Mouse (Mus musculus) hindbrain, embryonic 11.5 days (tissue): ENCODE data around the gene Hist1h4n. TPM values are rescaled to one million over a fixed set of nuclear protein-coding genes. Genes with fewer than 3 reads are reported as not detected.

ENCODE experiments used
- polyA plus RNA-seq: library from polyadenylated mRNA; unstranded; fragments of >200 nt; fragmentation: Nextera tagmentation; extraction: Ambion mirVana; gene quantifications from 2 replicates; pipeline ENCODE4 v1.2.1, GENCODE M21; 2014

Gene Hist1h4n
- polyA plus RNA-seq, 1 experiment from 2014 or later, result 13.4 TPM

Other genes starting within 250 kb of the Hist1h4n start
- not detected in 2 replicates for gene Olfr1362, start 218.2 kb downstream of the Hist1h4n start, polyA plus RNA-seq
- gene Olfr11, start 189.7 kb downstream of the Hist1h4n start, polyA plus RNA-seq, result not detected in 2 replicates
- gene Olfr1361, start 168.8 kb downstream of the Hist1h4n start, polyA plus RNA-seq, result not detected in 2 replicates
- not detected in 2 replicates for gene Olfr1360, start 154.8 kb downstream of the Hist1h4n start, polyA plus RNA-seq
- gene Olfr1359, start 134.1 kb downstream of the Hist1h4n start, polyA plus RNA-seq, result not detected in 2 replicates
- gene Hist1h2bl, start 116.1 kb downstream of the Hist1h4n start, polyA plus RNA-seq, result 2.1 and 3.0 TPM in 2 replicates
- gene Hist1h2ai, start 115.8 kb downstream of the Hist1h4n start, polyA plus RNA-seq, result 17.3 and 25.6 TPM in 2 replicates
- 12.7 and 20.0 TPM in 2 replicates for gene Hist1h3h, start 114.5 kb downstream of the Hist1h4n start, polyA plus RNA-seq
- gene Hist1h2bm, start 110.2 kb downstream of the Hist1h4n start, polyA plus RNA-seq, result 4.2 and 4.3 TPM in 2 replicates
- gene Hist1h4j, start 97.1 kb downstream of the Hist1h4n start, polyA plus RNA-seq, result 0.94 and 1.4 TPM in 2 replicates
- gene Hist1h4k, start 81.7 kb downstream of the Hist1h4n start, polyA plus RNA-seq, result 2.4 and 8.0 TPM in 2 replicates
- gene Hist1h2ak, start 78.4 kb downstream of the Hist1h4n start, polyA plus RNA-seq, result 4.9 and 6.5 TPM in 2 replicates
- gene Hist1h2bn, start 78.1 kb downstream of the Hist1h4n start, polyA plus RNA-seq, result 0.67 and 2.2 TPM in 2 replicates
- gene Hist1h1b, start 51.6 kb downstream of the Hist1h4n start, polyA plus RNA-seq, result 19.1 TPM in 2 replicates
- gene Hist1h3i, start 48.8 kb downstream of the Hist1h4n start, polyA plus RNA-seq, result 232 and 252 TPM in 2 replicates
- gene Hist1h2an, start 45.0 kb downstream of the Hist1h4n start, polyA plus RNA-seq, result 1.4 and 8.5 TPM in 2 replicates
- gene Hist1h2bp, start 44.7 kb downstream of the Hist1h4n start, polyA plus RNA-seq, result 2.2 and 2.9 TPM in 2 replicates
- gene Hist1h2bq, start 22.0 kb downstream of the Hist1h4n start, polyA plus RNA-seq, result 17.8 and 18.7 TPM in 2 replicates
- gene Hist1h2ao, start 21.7 kb downstream of the Hist1h4n start, polyA plus RNA-seq, result 2.1 TPM in 1 of 2 replicates, not detected in the other
- not detected in 2 replicates for gene Hist1h4m, start 20.4 kb downstream of the Hist1h4n start, polyA plus RNA-seq
- 4,676 and 4,856 TPM in 2 replicates for gene Hist1h2ap, start 1.3 kb upstream of the Hist1h4n start, polyA plus RNA-seq
- 18.1 and 18.6 TPM in 2 replicates for gene Hist1h2br, start 1.5 kb upstream of the Hist1h4n start, polyA plus RNA-seq
- 25.7 and 27.8 TPM in 2 replicates for gene Zfp184, start 112.9 kb upstream of the Hist1h4n start, polyA plus RNA-seq
- gene Pom121l2, start 149.0 kb upstream of the Hist1h4n start, polyA plus RNA-seq, result 0.11 TPM in 2 replicates
- gene Prss16, start 177.5 kb upstream of the Hist1h4n start, polyA plus RNA-seq, result 0.51 TPM in 1 of 2 replicates, not detected in the other
- gene Hist1h2ah, start 203.4 kb upstream of the Hist1h4n start, polyA plus RNA-seq, result 8.4 and 11.9 TPM in 2 replicates
- 7.2 and 10.2 TPM in 2 replicates for gene Hist1h2bk, start 203.7 kb upstream of the Hist1h4n start, polyA plus RNA-seq
- gene Hist1h4i, start 209.2 kb upstream of the Hist1h4n start, polyA plus RNA-seq, result 31.2 and 31.4 TPM in 2 replicates
- gene Hist1h2ag, start 210.7 kb upstream of the Hist1h4n start, polyA plus RNA-seq, result 58.7 and 60.3 TPM in 2 replicates
- 14.0 and 15.2 TPM in 2 replicates for gene Hist1h2bj, start 211.0 kb upstream of the Hist1h4n start, polyA plus RNA-seq